Mouse (Mus musculus) ES-Bruce4 (cell line): ENCODE measurements at regions not wholly inside any gene's neighbourhood (a gene's known extent, or its start where the extent isn't known, plus 50 kb on each side); places are given as distances from the start of the nearest gene placed in this dataset.

Experiments
- H3K27ac ChIP-seq: 2 replicates; pipeline ENCODE4 v1.5.1; 2012; ENCODE audit warnings: low read length, inconsistent platforms; ENCODE audit not compliant: insufficient read depth
- H3K27me3 ChIP-seq: 2 replicates; pipeline ENCODE4 v1.6.1; 2012; ENCODE audit warnings: mild to moderate bottlenecking, low read length, inconsistent platforms; ENCODE audit not compliant: control insufficient read depth, poor library complexity, insufficient read depth, severe bottlenecking
- H3K36me3 ChIP-seq: 2 replicates; pipeline ENCODE4 v1.6.1; 2012; ENCODE audit warnings: inconsistent platforms, mild to moderate bottlenecking, low read length, moderate library complexity; ENCODE audit not compliant: control insufficient read depth, poor library complexity, insufficient read depth, severe bottlenecking
- H3K4me1 ChIP-seq: one replicate; pipeline ENCODE4 v1.8.1; 2011; ENCODE audit warnings: low read length; ENCODE audit not compliant: control insufficient read depth, insufficient read depth
- H3K4me3 ChIP-seq: 2 replicates; pipeline ENCODE4 v1.5.1; 2011; ENCODE audit warnings: low read depth, mild to moderate bottlenecking, low read length
- H3K9ac ChIP-seq: 2 replicates; pipeline ENCODE4 v1.6.1; 2012; ENCODE audit warnings: low read depth, mild to moderate bottlenecking, inconsistent platforms; ENCODE audit not compliant: poor library complexity, severe bottlenecking
- H3K9me3 ChIP-seq: replicated peaks from 2 replicates; pipeline ENCODE4 v1.6.1; 2012; ENCODE audit warnings: mild to moderate bottlenecking, low read length, inconsistent platforms; ENCODE audit not compliant: control insufficient read depth, poor library complexity, insufficient read depth, severe bottlenecking
- CTCF ChIP-seq: IDR thresholded peaks from one replicate; pipeline ENCODE4 v1.8.1; 2011; ENCODE audit warnings: low read depth, low read length
- EP300 ChIP-seq: IDR thresholded peaks from 2 replicates; pipeline ENCODE4 v1.6.1; 2011; ENCODE audit warnings: low read depth, low read length; ENCODE audit not compliant: insufficient read depth
- POLR2A ChIP-seq: IDR thresholded peaks from one replicate; pipeline ENCODE4 v1.8.1; 2011; ENCODE audit warnings: low read length; ENCODE audit not compliant: insufficient read depth

- Histone ChIP-seq H3K27ac (no peak overlapping the region), H3K9ac (peak overlapping the region; percentile 37), H3K36me3 (no peaks in the 10 kb centered on the region), H3K27me3 (no peaks in the 10 kb centered on the region), H3K4me1 (peaks cover 4% of the 10 kb centered on the region), H3K9me3 (no peaks in the 10 kb centered on the region), H3K4me3 (peak overlapping the region; percentile 31)
- TF ChIP-seq EP300 (no peak), CTCF (no peak), POLR2A (no peak)
Measured at GRCm38 (mm10) chr5:118396004-118396725, 151.1 kb downstream of the 2410131K14Rik start.

GRCm38 (mm10) chr5:118400926-118401325, 155.9 kb downstream of the 2410131K14Rik start:
- H3K9ac ChIP-seq, result no peak overlapping the region
- peaks cover 4% of the 10 kb centered on the region for H3K4me1 ChIP-seq
- no peaks in the 10 kb centered on the region for H3K9me3 ChIP-seq
- TF ChIP-seq CTCF (no peak), POLR2A (no peak), EP300 (no peak)
- H3K27ac ChIP-seq, result no peak overlapping the region
- no peak overlapping the region for H3K4me3 ChIP-seq
- H3K36me3 ChIP-seq, result no peaks in the 10 kb centered on the region
- no peaks in the 10 kb centered on the region for H3K27me3 ChIP-seq

GRCm38 (mm10) chr5:118404398-118404797, 156.1 kb upstream of the Med13l start:
- TF ChIP-seq EP300, result no peak
- TF ChIP-seq POLR2A, result no peak
- TF ChIP-seq CTCF, result no peak
- no peak overlapping the region for H3K4me3 ChIP-seq
- no peaks in the 10 kb centered on the region for H3K9me3 ChIP-seq
- no peaks in the 10 kb centered on the region for H3K27me3 ChIP-seq
- no peak overlapping the region for H3K9ac ChIP-seq
- H3K27ac ChIP-seq, result no peak overlapping the region
- H3K36me3 ChIP-seq, result no peaks in the 10 kb centered on the region
- peaks cover 4% of the 10 kb centered on the region for H3K4me1 ChIP-seq

GRCm38 (mm10) chr5:118405421-118405820, 155.1 kb upstream of the Med13l start:
- no peaks in the 10 kb centered on the region for H3K36me3 ChIP-seq
- H3K9me3 ChIP-seq, result no peaks in the 10 kb centered on the region
- H3K9ac ChIP-seq, result no peak overlapping the region
- no peak overlapping the region for H3K4me3 ChIP-seq
- no peaks in the 10 kb centered on the region for H3K27me3 ChIP-seq
- no peak for TF ChIP-seq POLR2A
- no peak for TF ChIP-seq CTCF
- no peak for TF ChIP-seq EP300
- H3K27ac ChIP-seq, result no peak overlapping the region
- H3K4me1 ChIP-seq, result peaks cover 4% of the 10 kb centered on the region

GRCm38 (mm10) chr5:118407451-118407850, 153.0 kb upstream of the Med13l start:
- no peaks in the 10 kb centered on the region for H3K27me3 ChIP-seq
- H3K4me3 ChIP-seq, result no peak overlapping the region
- no peaks in the 10 kb centered on the region for H3K9me3 ChIP-seq
- TF ChIP-seq CTCF (no peak), POLR2A (no peak)
- no peak overlapping the region for H3K27ac ChIP-seq
- no peak overlapping the region for H3K9ac ChIP-seq
- no peaks in the 10 kb centered on the region for H3K4me1 ChIP-seq
- no peaks in the 10 kb centered on the region for H3K36me3 ChIP-seq

- TF ChIP-seq EP300, result no peak
- TF ChIP-seq CTCF, result no peak
- no peak for TF ChIP-seq POLR2A
- H3K27me3 ChIP-seq, result no peaks in the 10 kb centered on the region
- H3K9me3 ChIP-seq, result no peaks in the 10 kb centered on the region
- no peak overlapping the region for H3K9ac ChIP-seq
- H3K4me3 ChIP-seq, result no peak overlapping the region
- no peaks in the 10 kb centered on the region for H3K4me1 ChIP-seq
- H3K27ac ChIP-seq, result no peak overlapping the region
- H3K36me3 ChIP-seq, result no peaks in the 10 kb centered on the region
Measured at GRCm38 (mm10) chr5:118407973-118408372, 152.5 kb upstream of the Med13l start.
